Mouse (Mus musculus) midbrain, postnatal 0 days (tissue): ENCODE measurements around the gene Ccdc190. TPM values are rescaled to one million over a fixed set of nuclear protein-coding genes. Genes with fewer than 3 reads are reported as not detected.
A peak's percentile ranks its signal among the peaks of the same experiment; 100 is the strongest.

Source experiments
- ATAC-seq: fragments of 200-750 bp; cut with Nextera tagmentation; 2 replicates; pipeline ENCODE4 v1.8.0; 2017; ENCODE audit warnings: moderate number of reproducible peaks, mild to moderate bottlenecking, moderate TSS enrichment, moderate library complexity; ENCODE audit not compliant: low FRiP score
- DNase-seq: peaks from one replicate; pipeline ENCODE4 v3.0.0-alpha.2; 2015; ENCODE audit warnings: low spot score
- H3K27ac ChIP-seq: fragments of 300-500 bp; sonication (generic); 2 replicates; pipeline ENCODE4 v1.5.1; 2014; ENCODE audit warnings: low read depth, mild to moderate bottlenecking, low read length, mixed read lengths
- H3K27me3 ChIP-seq: fragments of 300-500 bp; sonication (generic); 2 replicates; pipeline ENCODE4 v1.6.1; 2014; ENCODE audit warnings: low read length, control low read depth, mixed read lengths; ENCODE audit not compliant: insufficient read depth
- H3K36me3 ChIP-seq: fragments of 300-500 bp; sonication (generic); 2 replicates; pipeline ENCODE4 v1.6.1; 2014; ENCODE audit warnings: low read length, control low read depth, mixed read lengths; ENCODE audit not compliant: insufficient read depth
- H3K4me1 ChIP-seq: fragments of 300-500 bp; sonication (generic); 2 replicates; pipeline ENCODE4 v1.6.1; 2014; ENCODE audit warnings: mild to moderate bottlenecking, control low read depth, antibody characterized with exemption, low read length, mixed read lengths; ENCODE audit not compliant: insufficient read depth
- H3K4me2 ChIP-seq: fragments of 300-500 bp; sonication (generic); 2 replicates; pipeline ENCODE4 v1.6.1; 2014; ENCODE audit warnings: low read depth, mild to moderate bottlenecking, low read length, mixed read lengths; ENCODE audit not compliant: poor library complexity, severe bottlenecking
- H3K4me3 ChIP-seq: fragments of 300-500 bp; sonication (generic); 2 replicates; pipeline ENCODE4 v1.5.1; 2014; ENCODE audit warnings: low read depth, mild to moderate bottlenecking, low read length, moderate library complexity
- H3K9ac ChIP-seq: fragments of 300-500 bp; sonication (generic); replicated peaks from 2 replicates; pipeline ENCODE4 v1.6.1; 2014; ENCODE audit warnings: mild to moderate bottlenecking, low read length, moderate library complexity, mixed read lengths; ENCODE audit not compliant: poor library complexity, severe bottlenecking
- H3K9me3 ChIP-seq: fragments of 300-500 bp; sonication (generic); 2 replicates; pipeline ENCODE4 v1.6.1; 2016; ENCODE audit warnings: low read length, control low read depth
- CTCF ChIP-seq: IDR thresholded peaks from 2 replicates; pipeline ENCODE4 v1.5.1; 2016; ENCODE audit warnings: antibody characterized with exemption, mild to moderate bottlenecking
- WGBS: fragments of 180-500 bp; shearing (Covaris S2); extraction: QIAGEN DNeasy Blood & Tissue Kit; methylation state at CpG from one replicate; pipeline ENCODE4 v1.1.7; 2014; 5-methylcytosine and 5-hydroxymethylcytosine counted together
- polyA plus RNA-seq: library from polyadenylated mRNA; unstranded; fragments of >200 nt; fragmentation: Nextera tagmentation; extraction: Ambion mirVana; gene quantifications from 2 replicates; pipeline ENCODE4 v1.2.1, GENCODE M21; 2015
- total RNA-seq: library from RNA; depleted of rRNA; stranded (reverse); fragments of >200 nt; gene quantifications from 2 replicates; pipeline ENCODE4 v1.2.3, GENCODE M21; 2014; rRNA removed

The Ccdc190 gene
- total RNA-seq (11.5 and 13.0 TPM in 2 replicates), polyA plus RNA-seq (1.8 and 1.9 TPM in 2 replicates)

- Histone ChIP-seq H3K36me3 (no peaks in the 10 kb centered on the region), H3K4me1 (peaks cover 8% of the 10 kb centered on the region; the same call in 1 of the 2 replicates), H3K27ac (peak within 1 kb of the TSS; percentile 57), H3K9me3 (no peaks in the 10 kb centered on the region), H3K4me3 (no peak within 1 kb of the TSS), H3K9ac (no peak within 1 kb of the TSS), H3K27me3 (no peaks in the 10 kb centered on the region), H3K4me2 (peak within 1 kb of the TSS; percentile 29)
- no peak for TF ChIP-seq CTCF
- ATAC-seq (peak; percentile 88), DNase-seq (peak; percentile 86)
- 10% methylated on average over 11 of the region's 12 CpGs for WGBS
Measured at GRCm38 (mm10) chr1:169928454-169928971, at the start of gene Ccdc190. Ccdc190 (plus strand) TSS chr1:169928648.

- Histone ChIP-seq H3K9me3 (no peaks in the 10 kb centered on the region), H3K27me3 (no peaks in the 10 kb centered on the region), H3K4me3 (no peak overlapping the region), H3K4me2 (no peak overlapping the region), H3K4me1 (no peaks in the 10 kb centered on the region), H3K36me3 (no peaks in the 10 kb centered on the region), H3K9ac (no peak overlapping the region), H3K27ac (no peak overlapping the region)
- WGBS, result 89% methylated on average over 4 of the region's 4 CpGs
- no peak for TF ChIP-seq CTCF
- no peak for ATAC-seq
- DNase-seq, result no peak
Measured at GRCm38 (mm10) chr1:169879060-169879459, 49.4 kb upstream of the Ccdc190 start.

- Histone ChIP-seq H3K4me3 (no peak overlapping the region), H3K9ac (no peak overlapping the region), H3K4me2 (no peak overlapping the region), H3K36me3 (no peaks in the 10 kb centered on the region), H3K9me3 (no peaks in the 10 kb centered on the region), H3K4me1 (no peaks in the 10 kb centered on the region), H3K27ac (no peak overlapping the region), H3K27me3 (no peaks in the 10 kb centered on the region)
- 88% methylated on average over 5 of the region's 5 CpGs for WGBS
- ATAC-seq (no peak), DNase-seq (no peak)
- TF ChIP-seq CTCF, result no peak
Measured at GRCm38 (mm10) chr1:169880181-169880580, 48.3 kb upstream of the Ccdc190 start.

- H3K36me3 ChIP-seq, result no peaks in the 10 kb centered on the region
- 87% methylated on average over 5 of the region's 5 CpGs for WGBS
- peak; percentile 9 for DNase-seq
- no peaks in the 10 kb centered on the region for H3K9me3 ChIP-seq
- no peak overlapping the region for H3K9ac ChIP-seq
- H3K4me3 ChIP-seq, result no peak overlapping the region
- no peaks in the 10 kb centered on the region for H3K4me1 ChIP-seq
- ATAC-seq, result no peak
- no peaks in the 10 kb centered on the region for H3K27me3 ChIP-seq
- no peak overlapping the region for H3K27ac ChIP-seq
- no peak overlapping the region for H3K4me2 ChIP-seq
- no peak for TF ChIP-seq CTCF
Measured at GRCm38 (mm10) chr1:169883081-169883565, 45.3 kb upstream of the Ccdc190 start.

GRCm38 (mm10) chr1:169889250-169889649, 39.2 kb upstream of the Ccdc190 start:
- no peaks in the 10 kb centered on the region for H3K9me3 ChIP-seq
- H3K27me3 ChIP-seq, result no peaks in the 10 kb centered on the region
- H3K4me1 ChIP-seq, result no peaks in the 10 kb centered on the region
- DNase-seq, result no peak
- no peaks in the 10 kb centered on the region for H3K36me3 ChIP-seq
- no peak overlapping the region for H3K27ac ChIP-seq
- no peak overlapping the region for H3K9ac ChIP-seq
- 77% methylated on average over 2 of the region's 2 CpGs for WGBS
- TF ChIP-seq CTCF, result no peak
- H3K4me2 ChIP-seq, result no peak overlapping the region
- no peak for ATAC-seq
- H3K4me3 ChIP-seq, result no peak overlapping the region

GRCm38 (mm10) chr1:169893976-169894375, 34.5 kb upstream of the Ccdc190 start:
- Histone ChIP-seq H3K4me2 (no peak overlapping the region), H3K36me3 (no peaks in the 10 kb centered on the region), H3K27ac (no peak overlapping the region), H3K9me3 (no peaks in the 10 kb centered on the region), H3K4me1 (no peaks in the 10 kb centered on the region), H3K9ac (no peak overlapping the region), H3K27me3 (no peaks in the 10 kb centered on the region), H3K4me3 (no peak overlapping the region)
- DNase-seq (no peak), ATAC-seq (no peak)
- 92% methylated on average over 2 of the region's 2 CpGs for WGBS
- TF ChIP-seq CTCF, result no peak
